Mouse (Mus musculus): Measurements from ENCODE around the gene Vmn1r212.
"Not testable (repeated sequence)": the region's sequence is repeated elsewhere in the genome, so short reads cannot be mapped to it uniquely, and the experiment has no call there.

DNA sequence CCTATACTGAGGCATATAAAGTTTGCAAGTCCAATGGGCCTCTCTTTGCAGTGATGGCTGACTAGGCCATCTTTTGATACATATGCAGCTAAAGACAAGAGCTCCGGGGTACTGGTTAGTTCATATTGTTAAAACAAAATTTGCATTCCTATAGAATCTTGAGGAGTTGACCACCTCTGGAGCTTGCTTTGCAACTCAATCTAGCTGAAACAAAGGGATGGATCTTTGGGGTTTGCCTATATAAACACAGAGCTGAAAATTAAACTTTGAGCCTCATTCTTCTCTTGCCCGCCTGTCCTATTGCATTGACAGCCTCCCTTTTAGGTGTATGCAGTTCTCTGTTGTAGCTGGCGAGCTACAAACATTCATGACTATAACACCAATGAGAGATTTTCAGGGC lies 39.7 kb downstream of the Vmn1r212 start:
- not testable (repeated sequence) for TF ChIP-seq CTCF (conservative IDR thresholded peaks at IDR 0.05; ENCODE audit: insufficient read depth, insufficient read length, low read depth, low read length); POLR2A (IDR thresholded peaks at IDR 0.05; ENCODE audit: low read depth, low read length)

Data from kidney, adult 2 months (tissue).